Mouse (Mus musculus) forebrain, postnatal 0 days (tissue): ENCODE measurements around the gene Ncbp1. TPM values are rescaled to one million over a fixed set of nuclear protein-coding genes. Genes with fewer than 3 reads are reported as not detected.
A peak's percentile ranks its signal among the peaks of the same experiment; 100 is the strongest.

Experiments used
- ATAC-seq: fragments of 200-750 bp; cut with Nextera tagmentation; 2 replicates; pipeline ENCODE4 v1.8.0; 2017; ENCODE audit warnings: mild to moderate bottlenecking, moderate library complexity
- DNase-seq: peaks from one replicate; pipeline ENCODE4 v3.0.0-alpha.2; 2015
- H3K27ac ChIP-seq: fragments of 300-500 bp; sonication (generic); 2 replicates; pipeline ENCODE4 v1.5.1; 2014; ENCODE audit warnings: low read depth, mild to moderate bottlenecking, antibody characterized with exemption, low read length, moderate library complexity, mixed read lengths
- H3K27me3 ChIP-seq: fragments of 300-500 bp; sonication (generic); 2 replicates; pipeline ENCODE4 v1.6.1; 2014; ENCODE audit warnings: mild to moderate bottlenecking, low read length, mixed read lengths; ENCODE audit not compliant: insufficient read depth
- H3K36me3 ChIP-seq: fragments of 300-500 bp; sonication (generic); 2 replicates; pipeline ENCODE4 v1.6.1; 2014; ENCODE audit warnings: mild to moderate bottlenecking, moderate library complexity; ENCODE audit not compliant: insufficient read depth
- H3K4me1 ChIP-seq: fragments of 300-500 bp; sonication (generic); 2 replicates; pipeline ENCODE4 v1.6.1; 2014; ENCODE audit warnings: antibody characterized with exemption; ENCODE audit not compliant: insufficient read depth
- H3K4me2 ChIP-seq: fragments of 300-500 bp; sonication (generic); 2 replicates; pipeline ENCODE4 v1.6.1; 2014; ENCODE audit warnings: low read depth, mild to moderate bottlenecking, moderate library complexity
- H3K4me3 ChIP-seq: fragments of 300-500 bp; sonication (generic); 2 replicates; pipeline ENCODE4 v1.5.1; 2014; ENCODE audit warnings: low read depth, low read length, mixed read lengths
- H3K9ac ChIP-seq: fragments of 300-500 bp; sonication (generic); 2 replicates; pipeline ENCODE4 v1.6.1; 2014; ENCODE audit warnings: mild to moderate bottlenecking
- H3K9me3 ChIP-seq: fragments of 300-500 bp; sonication (generic); 2 replicates; pipeline ENCODE4 v1.6.1; 2016; ENCODE audit warnings: low read length
- CTCF ChIP-seq: sonication (generic); IDR thresholded peaks from 2 replicates; pipeline ENCODE4 v1.5.1; 2016; ENCODE audit warnings: antibody characterized with exemption, control low read depth, low read depth
- WGBS: fragments of 180-500 bp; shearing (Covaris S2); extraction: QIAGEN DNeasy Blood & Tissue Kit; methylation state at CpG from one replicate; pipeline ENCODE4 v1.1.7; 2014; 5-methylcytosine and 5-hydroxymethylcytosine counted together
- polyA plus RNA-seq: library from polyadenylated mRNA; unstranded; fragments of >200 nt; fragmentation: Nextera tagmentation; extraction: Ambion mirVana; gene quantifications from 2 replicates; pipeline ENCODE4 v1.2.1, GENCODE M21; 2015
- total RNA-seq: library from RNA; depleted of rRNA; stranded (reverse); fragments of >200 nt; gene quantifications from 2 replicates; pipeline ENCODE4 v1.2.3, GENCODE M21; 2014

The Ncbp1 gene
- total and polyA plus RNA-seq, 2 experiments from 2014 or later, result 56.1 to 58.9 TPM

DNA sequence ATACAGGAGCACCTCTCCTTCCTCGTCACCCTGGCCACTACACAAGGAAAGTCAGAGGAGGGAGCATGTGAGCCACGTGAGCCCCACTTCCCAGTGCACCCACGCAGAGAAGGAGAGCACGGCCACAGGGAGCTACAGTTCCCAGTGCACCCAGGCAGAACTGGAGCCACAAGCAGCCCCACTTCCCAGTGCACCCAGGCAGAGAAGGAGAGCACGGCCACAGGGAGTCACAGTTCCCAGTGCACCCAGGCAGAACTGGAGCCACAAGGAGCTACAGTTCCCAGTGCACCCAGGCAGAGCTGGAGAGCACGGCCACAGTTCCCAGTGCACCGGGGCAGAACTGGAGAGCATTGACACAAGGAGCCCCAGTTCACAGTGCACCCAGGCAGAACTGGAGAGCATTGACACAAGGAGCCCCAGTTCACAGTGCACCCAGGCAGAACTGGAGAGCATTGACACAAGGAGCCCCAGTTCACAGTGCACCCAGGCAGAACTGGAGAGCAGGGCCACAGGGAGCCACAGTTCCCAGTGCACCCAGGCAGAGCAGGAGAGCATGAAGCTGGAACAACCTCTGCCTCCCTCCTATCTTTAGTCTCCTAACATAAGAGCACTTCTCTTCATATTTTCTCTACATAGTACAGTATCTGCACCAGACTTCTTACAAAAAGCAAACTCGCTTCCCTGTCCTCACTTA lies 9.0 kb upstream of the Ncbp1 start:
- no peak for TF ChIP-seq CTCF
- H3K4me1 ChIP-seq, result no peaks in the 10 kb centered on the region
- H3K27me3 ChIP-seq, result no peaks in the 10 kb centered on the region
- ATAC-seq, result no peak
- peaks cover 55% of the 10 kb centered on the region for H3K36me3 ChIP-seq
- no peak overlapping the region for H3K9ac ChIP-seq
- no peak overlapping the region for H3K4me3 ChIP-seq
- no peak for DNase-seq
- H3K9me3 ChIP-seq, result no peaks in the 10 kb centered on the region
- no peak overlapping the region for H3K27ac ChIP-seq
- WGBS, result 89% methylated on average over 8 of the region's 8 CpGs
- no peak overlapping the region for H3K4me2 ChIP-seq

DNA sequence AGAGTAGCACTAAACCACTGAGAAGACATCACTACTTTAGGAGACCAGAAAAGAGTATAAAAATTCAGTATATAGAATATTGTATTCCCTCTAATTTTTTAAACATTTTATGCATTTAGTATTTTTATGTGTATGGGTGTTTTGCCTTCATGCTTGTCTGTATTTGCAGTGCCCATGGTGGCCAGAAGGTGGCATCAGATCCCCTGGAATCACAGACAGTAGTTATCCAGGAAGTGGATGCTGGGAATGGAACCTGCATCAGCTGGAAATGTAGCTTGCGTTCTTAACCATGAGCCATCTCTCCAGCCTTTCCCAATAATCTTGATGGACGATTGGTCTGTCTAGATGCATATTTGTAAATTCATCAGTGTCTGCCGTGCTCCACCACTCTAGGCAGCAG lies 8.2 kb upstream of the Ncbp1 start:
- H3K4me2 ChIP-seq, result no peak overlapping the region
- H3K4me1 ChIP-seq, result no peaks in the 10 kb centered on the region
- no peak overlapping the region for H3K4me3 ChIP-seq
- no peaks in the 10 kb centered on the region for H3K9me3 ChIP-seq
- TF ChIP-seq CTCF, result peak; percentile 73
- H3K9ac ChIP-seq, result no peak overlapping the region
- ATAC-seq, result no peak
- 73% methylated on average over 3 of the region's 3 CpGs for whole genome bisulfite sequencing
- DNase-seq, result peak; percentile 62
- H3K27me3 ChIP-seq, result no peaks in the 10 kb centered on the region
- no peak overlapping the region for H3K27ac ChIP-seq
- peaks cover 48% of the 10 kb centered on the region for H3K36me3 ChIP-seq

DNA sequence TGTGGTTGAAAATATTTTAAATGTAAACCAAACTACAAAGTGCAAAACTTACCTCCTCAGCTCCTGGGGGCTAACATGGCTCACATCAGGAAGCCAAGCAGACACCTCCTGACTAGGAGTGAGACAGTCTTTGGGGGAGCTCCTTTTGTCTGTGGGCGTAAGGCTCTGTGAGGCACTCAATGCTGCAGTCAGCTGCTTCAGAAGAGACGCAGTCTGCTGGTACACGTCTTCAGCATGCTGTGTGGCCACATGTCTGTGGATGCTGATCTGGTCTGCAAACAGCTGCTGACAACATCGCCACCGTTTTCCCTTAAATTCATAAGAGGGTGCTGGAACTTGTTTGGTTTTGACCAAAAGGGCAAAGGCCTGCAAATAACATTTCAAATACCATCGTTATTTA lies 6.6 kb upstream of the Ncbp1 start:
- H3K36me3 ChIP-seq, result peaks cover 43% of the 10 kb centered on the region
- WGBS, result 80% methylated on average over 6 of the region's 6 CpGs
- ATAC-seq (no peak), DNase-seq (no peak)
- no peak overlapping the region for H3K4me3 ChIP-seq
- no peak overlapping the region for H3K4me2 ChIP-seq
- no peaks in the 10 kb centered on the region for H3K9me3 ChIP-seq
- no peaks in the 10 kb centered on the region for H3K27me3 ChIP-seq
- H3K27ac ChIP-seq, result no peak overlapping the region
- no peak overlapping the region for H3K9ac ChIP-seq
- peaks cover under 1% of the 10 kb centered on the region; the same call in 1 of the 2 replicates for H3K4me1 ChIP-seq
- TF ChIP-seq CTCF, result no peak

DNA sequence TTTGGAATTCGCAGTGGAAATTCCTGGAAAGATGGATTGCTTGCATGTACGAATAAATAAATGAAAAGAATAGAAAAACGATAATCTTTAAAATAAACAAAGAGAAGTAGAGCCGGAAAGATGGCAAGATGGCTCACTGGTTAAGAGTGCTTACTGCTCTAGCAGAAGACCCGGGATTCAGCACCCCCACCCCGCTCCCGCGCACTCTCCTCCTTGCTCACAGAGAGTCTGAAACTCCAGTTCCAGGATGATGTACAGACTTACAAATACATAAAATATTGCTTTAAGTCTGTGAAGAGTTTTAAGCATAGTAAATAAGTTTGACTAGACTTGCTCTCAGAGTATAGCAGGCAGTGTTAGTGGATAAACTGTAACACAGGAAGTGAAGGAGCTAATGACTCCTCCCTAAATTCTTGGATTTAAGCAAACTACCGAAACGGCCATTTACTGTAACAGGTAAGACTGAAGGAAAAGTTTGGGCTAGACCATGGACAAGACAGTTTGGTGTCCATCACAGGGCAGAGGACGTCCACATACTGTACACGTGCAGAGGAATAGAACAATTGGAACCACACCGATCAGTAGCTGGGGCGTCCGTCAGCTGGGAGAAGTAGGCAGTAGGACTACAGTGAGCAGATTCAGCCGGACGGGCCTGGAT lies 655 bp upstream of the Ncbp1 start:
- ATAC-seq (peak; percentile 68), DNase-seq (no peak)
- H3K9ac ChIP-seq, result peak overlapping the region; percentile 95
- 8% methylated on average over 17 of the region's 17 CpGs for WGBS
- H3K9me3 ChIP-seq, result no peaks in the 10 kb centered on the region
- no peak for TF ChIP-seq CTCF
- H3K4me1 ChIP-seq, result peaks cover 17% of the 10 kb centered on the region
- H3K27ac ChIP-seq, result peak overlapping the region; percentile 97
- H3K4me2 ChIP-seq, result peak overlapping the region; percentile 73
- H3K4me3 ChIP-seq, result peak overlapping the region; percentile 83
- H3K36me3 ChIP-seq, result peaks cover 14% of the 10 kb centered on the region
- H3K27me3 ChIP-seq, result no peaks in the 10 kb centered on the region

DNA sequence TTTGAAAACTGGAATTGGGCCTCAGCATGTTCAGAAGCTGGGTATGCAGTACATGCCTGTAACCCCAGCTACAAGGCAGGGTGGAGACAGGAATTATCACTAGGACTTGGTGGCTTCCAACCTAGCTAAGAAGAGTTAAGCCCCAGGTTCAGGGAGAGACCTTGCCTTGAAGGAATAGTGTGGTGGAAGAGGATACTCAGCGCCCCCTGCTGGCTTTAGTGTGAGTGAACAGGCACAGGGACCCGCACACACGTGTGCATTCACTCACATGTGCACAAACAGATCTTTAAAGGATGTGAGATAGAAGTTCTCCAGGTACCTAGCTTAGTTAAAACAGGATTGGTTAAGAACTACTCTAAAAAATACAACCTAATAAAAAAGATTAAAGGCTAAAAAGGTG lies 5.9 kb downstream of the Ncbp1 start:
- no peak for DNase-seq

DNA sequence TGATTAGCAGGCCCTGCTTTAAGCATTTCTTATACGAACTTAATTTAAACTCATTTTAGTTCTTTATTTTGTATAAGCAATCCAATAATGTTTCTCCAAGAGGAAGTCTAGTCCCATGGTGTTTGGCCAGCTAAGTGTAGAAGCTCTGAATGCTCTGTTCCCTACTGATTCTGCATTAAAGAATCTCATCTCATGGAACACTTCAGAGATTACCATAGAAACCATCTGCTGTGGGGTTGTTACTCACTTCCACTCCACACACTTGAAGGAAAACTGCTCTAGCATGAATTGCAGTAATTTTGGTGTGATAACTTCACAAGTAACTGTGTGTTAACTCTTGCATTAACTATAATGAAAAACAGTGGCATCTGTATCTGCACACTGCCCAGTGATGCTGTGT lies 8.5 kb downstream of the Ncbp1 start:
- H3K36me3 ChIP-seq, result peaks cover 47% of the 10 kb centered on the region
- H3K27ac ChIP-seq, result no peak overlapping the region
- no peaks in the 10 kb centered on the region for H3K9me3 ChIP-seq
- no peak overlapping the region for H3K4me2 ChIP-seq
- no peak for TF ChIP-seq CTCF
- H3K9ac ChIP-seq, result no peak overlapping the region
- no peak for DNase-seq
- 91% methylated on average over 1 of the region's 1 CpGs for WGBS
- H3K4me3 ChIP-seq, result no peak overlapping the region
- ATAC-seq, result no peak
- no peaks in the 10 kb centered on the region for H3K27me3 ChIP-seq
- H3K4me1 ChIP-seq, result no peaks in the 10 kb centered on the region

More for the DNA sequence above, 5.9 kb downstream of the Ncbp1 start:
- no peak overlapping the region for H3K27ac ChIP-seq
- no peaks in the 10 kb centered on the region for H3K9me3 ChIP-seq
- peaks cover 29% of the 10 kb centered on the region for H3K36me3 ChIP-seq
- H3K4me3 ChIP-seq, result no peak overlapping the region
- WGBS, result 72% methylated on average over 3 of the region's 3 CpGs
- ATAC-seq, result no peak
- H3K9ac ChIP-seq, result no peak overlapping the region
- H3K27me3 ChIP-seq, result no peaks in the 10 kb centered on the region
- H3K4me2 ChIP-seq, result no peak overlapping the region
- TF ChIP-seq CTCF, result peak; percentile 47
- peaks cover 8% of the 10 kb centered on the region; the same call in 1 of the 2 replicates for H3K4me1 ChIP-seq

DNA sequence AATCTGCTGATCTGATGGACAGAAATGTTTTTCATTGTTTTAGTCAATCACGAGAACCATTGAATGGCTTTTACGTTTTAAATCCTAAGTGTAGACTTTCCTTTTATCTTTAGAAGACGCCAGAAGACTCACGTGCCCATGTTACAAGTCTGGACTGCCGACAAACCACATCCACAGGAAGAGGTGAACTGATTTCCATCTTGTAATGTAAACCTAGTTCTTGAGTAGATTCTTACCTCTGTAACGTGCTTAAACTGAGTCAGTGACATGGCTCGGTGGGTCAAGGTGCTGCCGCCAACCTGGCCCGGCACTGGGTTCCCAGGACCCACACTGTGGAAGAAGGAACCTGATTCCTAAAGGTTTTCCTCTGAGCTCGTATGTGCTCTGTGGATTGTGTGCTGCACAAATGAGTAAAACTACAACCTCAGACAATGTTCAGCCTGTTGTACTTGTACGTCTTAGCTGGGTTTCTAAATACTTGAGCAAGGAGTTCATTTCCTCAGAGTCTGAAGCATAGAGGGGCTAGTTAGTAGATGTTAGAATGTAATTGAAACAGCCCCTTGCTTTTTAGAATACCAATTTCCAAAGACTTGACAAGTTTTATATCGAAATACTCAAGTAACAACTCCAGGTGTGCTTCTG lies 13.6 kb downstream of the Ncbp1 start:
- H3K9ac ChIP-seq, result no peak overlapping the region
- TF ChIP-seq CTCF, result no peak
- ATAC-seq (no peak), DNase-seq (no peak)
- 93% methylated on average over 12 of the region's 12 CpGs for WGBS
- peaks cover 78% of the 10 kb centered on the region for H3K36me3 ChIP-seq
- H3K27ac ChIP-seq, result no peak overlapping the region
- no peak overlapping the region for H3K4me2 ChIP-seq
- H3K9me3 ChIP-seq, result no peaks in the 10 kb centered on the region
- no peaks in the 10 kb centered on the region for H3K4me1 ChIP-seq
- no peaks in the 10 kb centered on the region for H3K27me3 ChIP-seq
- no peak overlapping the region for H3K4me3 ChIP-seq
